Mouse (Mus musculus): Measurements from ENCODE around the gene Ankrd60. TPM values are rescaled to one million over a fixed set of nuclear protein-coding genes. Genes with fewer than 3 reads are reported as not detected.

Ankrd60 gene
- polyA plus RNA-seq, 1 experiment from 2014 or later, result not detected

- no peak overlapping the region for H3K9ac ChIP-seq (ENCODE audit: low read length)
- DNase-seq (ENCODE audit: low spot score) (no peak), ATAC-seq (ENCODE audit: insufficient read depth, low FRiP score, low TSS enrichment) (no peak)
- H3K9me3 ChIP-seq (ENCODE audit: control insufficient read depth, low read length), result no peaks in the 10 kb centered on the region
- H3K36me3 ChIP-seq (ENCODE audit: control insufficient read depth, insufficient read depth, low read length), result no peaks in the 10 kb centered on the region
- H3K4me2 ChIP-seq (ENCODE audit: low read depth), result no peak overlapping the region
- H3K27me3 ChIP-seq (ENCODE audit: control insufficient read depth, insufficient read depth, low read length), result no peaks in the 10 kb centered on the region
- no peak overlapping the region for H3K27ac ChIP-seq (ENCODE audit: low read depth, low read length)
- H3K4me3 ChIP-seq (ENCODE audit: low read depth, low read length), result no peak overlapping the region
- peaks cover 13% of the 10 kb centered on the region for H3K4me1 ChIP-seq (ENCODE audit: control insufficient read depth, insufficient read depth, low read length)
- WGBS, result 85% methylated on average over 10 of the region's 10 CpGs
These were observed 30.1 kb upstream of the Ankrd60 start for GRCm38 (mm10) chr2:173608020-173608958.

- no peak for ATAC-seq (ENCODE audit: insufficient read depth, low FRiP score, low TSS enrichment)
- no peaks in the 10 kb centered on the region for H3K27me3 ChIP-seq (ENCODE audit: control insufficient read depth, insufficient read depth, low read length)
- WGBS, result 84% methylated on average over 9 of the region's 9 CpGs
- no peaks in the 10 kb centered on the region for H3K9me3 ChIP-seq (ENCODE audit: control insufficient read depth, low read length)
- H3K9ac ChIP-seq (ENCODE audit: low read length), result no peak overlapping the region
- 0 out of 2 replicates have a peak overlapping the region, but pooled peaks have one; percentile 46 for H3K27ac ChIP-seq (ENCODE audit: low read depth, low read length)
- DNase-seq (ENCODE audit: low spot score), result no peak
- peaks cover 8% of the 10 kb centered on the region for H3K4me1 ChIP-seq (ENCODE audit: control insufficient read depth, insufficient read depth, low read length)
- no peak overlapping the region for H3K4me2 ChIP-seq (ENCODE audit: low read depth)
- no peaks in the 10 kb centered on the region for H3K36me3 ChIP-seq (ENCODE audit: control insufficient read depth, insufficient read depth, low read length)
- H3K4me3 ChIP-seq (ENCODE audit: low read depth, low read length), result no peak overlapping the region
These were observed 28.2 kb upstream of the Ankrd60 start for GRCm38 (mm10) chr2:173606415-173606804.

- H3K4me3 ChIP-seq (ENCODE audit: low read depth, low read length), result no peak overlapping the region
- no peak overlapping the region for H3K27ac ChIP-seq (ENCODE audit: low read depth, low read length)
- H3K4me1 ChIP-seq (ENCODE audit: control insufficient read depth, insufficient read depth, low read length), result peaks cover 2% of the 10 kb centered on the region
- no peak for DNase-seq (ENCODE audit: low spot score)
- H3K36me3 ChIP-seq (ENCODE audit: control insufficient read depth, insufficient read depth, low read length), result no peaks in the 10 kb centered on the region
- H3K9ac ChIP-seq (ENCODE audit: low read length), result no peak overlapping the region
- WGBS, result 62% methylated on average over 12 of the region's 12 CpGs
- H3K27me3 ChIP-seq (ENCODE audit: control insufficient read depth, insufficient read depth, low read length), result no peaks in the 10 kb centered on the region
- H3K9me3 ChIP-seq (ENCODE audit: control insufficient read depth, low read length), result no peaks in the 10 kb centered on the region
- H3K4me2 ChIP-seq (ENCODE audit: low read depth), result no peak overlapping the region
- peak; percentile 48; the same call in 1 of the 2 replicates for ATAC-seq (ENCODE audit: insufficient read depth, low FRiP score, low TSS enrichment)
These were observed 27.7 kb upstream of the Ankrd60 start for GRCm38 (mm10) chr2:173605713-173606414.

GRCm38 (mm10) chr2:173601861-173602260, 23.7 kb upstream of the Ankrd60 start:
- no peak for DNase-seq (ENCODE audit: low spot score)
- Histone ChIP-seq H3K4me2 (ENCODE audit: low read depth) (no peak overlapping the region), H3K4me3 (ENCODE audit: low read depth, low read length) (no peak overlapping the region), H3K9me3 (ENCODE audit: control insufficient read depth, low read length) (no peaks in the 10 kb centered on the region), H3K4me1 (ENCODE audit: control insufficient read depth, insufficient read depth, low read length) (no peaks in the 10 kb centered on the region), H3K27me3 (ENCODE audit: control insufficient read depth, insufficient read depth, low read length) (no peaks in the 10 kb centered on the region), H3K27ac (ENCODE audit: low read depth, low read length) (no peak overlapping the region), H3K9ac (ENCODE audit: low read length) (no peak overlapping the region), H3K36me3 (ENCODE audit: control insufficient read depth, insufficient read depth, low read length) (no peaks in the 10 kb centered on the region; the same call in 1 of the 2 replicates)
- ATAC-seq (ENCODE audit: insufficient read depth, low FRiP score, low TSS enrichment), result no peak
- 94% methylated on average over 1 of the region's 1 CpGs for WGBS

GRCm38 (mm10) chr2:173595374-173595781, 17.2 kb upstream of the Ankrd60 start:
- ATAC-seq (ENCODE audit: insufficient read depth, low FRiP score, low TSS enrichment) (no peak), DNase-seq (ENCODE audit: low spot score) (no peak)
- no peak overlapping the region for H3K9ac ChIP-seq (ENCODE audit: low read length)
- WGBS, result 51% methylated on average over 10 of the region's 10 CpGs
- 0 out of 2 replicates have a peak, but pooled peaks cover 3% of the 10 kb centered on the region for H3K4me1 ChIP-seq (ENCODE audit: control insufficient read depth, insufficient read depth, low read length)
- no peak overlapping the region for H3K27ac ChIP-seq (ENCODE audit: low read depth, low read length)
- H3K36me3 ChIP-seq (ENCODE audit: control insufficient read depth, insufficient read depth, low read length), result no peaks in the 10 kb centered on the region; the same call in 1 of the 2 replicates
- H3K9me3 ChIP-seq (ENCODE audit: control insufficient read depth, low read length), result no peaks in the 10 kb centered on the region
- no peak overlapping the region for H3K4me2 ChIP-seq (ENCODE audit: low read depth)
- no peaks in the 10 kb centered on the region for H3K27me3 ChIP-seq (ENCODE audit: control insufficient read depth, insufficient read depth, low read length)
- no peak overlapping the region for H3K4me3 ChIP-seq (ENCODE audit: low read depth, low read length)

GRCm38 (mm10) chr2:173594313-173595063, 16.3 kb upstream of the Ankrd60 start:
- no peak overlapping the region for H3K4me3 ChIP-seq (ENCODE audit: low read depth, low read length)
- no peaks in the 10 kb centered on the region; the same call in 1 of the 2 replicates for H3K36me3 ChIP-seq (ENCODE audit: control insufficient read depth, insufficient read depth, low read length)
- no peak overlapping the region for H3K9ac ChIP-seq (ENCODE audit: low read length)
- no peak for ATAC-seq (ENCODE audit: insufficient read depth, low FRiP score, low TSS enrichment)
- 0 out of 2 replicates have a peak, but pooled peaks cover 3% of the 10 kb centered on the region for H3K4me1 ChIP-seq (ENCODE audit: control insufficient read depth, insufficient read depth, low read length)
- H3K9me3 ChIP-seq (ENCODE audit: control insufficient read depth, low read length), result no peaks in the 10 kb centered on the region
- no peaks in the 10 kb centered on the region for H3K27me3 ChIP-seq (ENCODE audit: control insufficient read depth, insufficient read depth, low read length)
- no peak overlapping the region for H3K4me2 ChIP-seq (ENCODE audit: low read depth)
- 77% methylated on average over 11 of the region's 11 CpGs for WGBS
- no peak for DNase-seq (ENCODE audit: low spot score)
- no peak overlapping the region for H3K27ac ChIP-seq (ENCODE audit: low read depth, low read length)

GRCm38 (mm10) chr2:173593841-173594240, 15.7 kb upstream of the Ankrd60 start:
- Histone ChIP-seq H3K4me3 (ENCODE audit: low read depth, low read length) (no peak overlapping the region), H3K36me3 (ENCODE audit: control insufficient read depth, insufficient read depth, low read length) (no peaks in the 10 kb centered on the region; the same call in none of the 2 replicates), H3K9ac (ENCODE audit: low read length) (no peak overlapping the region), H3K27me3 (ENCODE audit: control insufficient read depth, insufficient read depth, low read length) (no peaks in the 10 kb centered on the region), H3K9me3 (ENCODE audit: control insufficient read depth, low read length) (no peaks in the 10 kb centered on the region), H3K4me1 (ENCODE audit: control insufficient read depth, insufficient read depth, low read length) (0 out of 2 replicates have a peak, but pooled peaks cover 3% of the 10 kb centered on the region), H3K27ac (ENCODE audit: low read depth, low read length) (no peak overlapping the region), H3K4me2 (ENCODE audit: low read depth) (no peak overlapping the region)
- DNase-seq (ENCODE audit: low spot score) (no peak), ATAC-seq (ENCODE audit: insufficient read depth, low FRiP score, low TSS enrichment) (no peak)
- WGBS, result 71% methylated on average over 4 of the region's 4 CpGs

GRCm38 (mm10) chr2:173592781-173593180, 14.6 kb upstream of the Ankrd60 start:
- Histone ChIP-seq H3K36me3 (ENCODE audit: control insufficient read depth, insufficient read depth, low read length) (no peaks in the 10 kb centered on the region; the same call in none of the 2 replicates), H3K27me3 (ENCODE audit: control insufficient read depth, insufficient read depth, low read length) (no peaks in the 10 kb centered on the region), H3K4me3 (ENCODE audit: low read depth, low read length) (no peak overlapping the region), H3K4me1 (ENCODE audit: control insufficient read depth, insufficient read depth, low read length) (0 out of 2 replicates have a peak, but pooled peaks cover 3% of the 10 kb centered on the region), H3K4me2 (ENCODE audit: low read depth) (no peak overlapping the region), H3K9me3 (ENCODE audit: control insufficient read depth, low read length) (no peaks in the 10 kb centered on the region), H3K27ac (ENCODE audit: low read depth, low read length) (no peak overlapping the region), H3K9ac (ENCODE audit: low read length) (no peak overlapping the region)
- 57% methylated on average over 9 of the region's 9 CpGs for WGBS
- no peak for DNase-seq (ENCODE audit: low spot score)
- no peak for ATAC-seq (ENCODE audit: insufficient read depth, low FRiP score, low TSS enrichment)
